Mouse (Mus musculus): Measurements from ENCODE around the gene Fam98c. TPM values are rescaled to one million over a fixed set of nuclear protein-coding genes. Genes with fewer than 3 reads are reported as not detected.

Gene Fam98c
- polyA plus RNA-seq, 1 experiment from 2014 or later: 6.5 TPM

Other genes with a start within 250 kb of the Fam98c start
- 126 and 147 TPM in 2 replicates for gene Actn4, start 193.9 kb downstream of the Fam98c start, polyA plus RNA-seq (2015; fragmentation: Nextera tagmentation; extraction: Ambion mirVana)
- 209 and 222 TPM in 2 replicates for gene Eif3k, start 174.4 kb downstream of the Fam98c start, polyA plus RNA-seq (2015; fragmentation: Nextera tagmentation; extraction: Ambion mirVana)
- gene Map4k1, start 174.2 kb downstream of the Fam98c start, polyA plus RNA-seq (2015; fragmentation: Nextera tagmentation; extraction: Ambion mirVana): 21.6 and 26.3 TPM in 2 replicates
- 0.36 and 0.37 TPM in 2 replicates for gene Ryr1, start 31.1 kb downstream of the Fam98c start, polyA plus RNA-seq (2015; fragmentation: Nextera tagmentation; extraction: Ambion mirVana)
- gene Rasgrp4, start 21.4 kb downstream of the Fam98c start, polyA plus RNA-seq (2015; fragmentation: Nextera tagmentation; extraction: Ambion mirVana): 0.79 and 0.96 TPM in 2 replicates
- gene Ggn, start 14.0 kb upstream of the Fam98c start, polyA plus RNA-seq (2015; fragmentation: Nextera tagmentation; extraction: Ambion mirVana): 0.05 TPM in 1 of 2 replicates, not detected in the other
- gene Spred3, start 14.2 kb upstream of the Fam98c start, polyA plus RNA-seq (2015; fragmentation: Nextera tagmentation; extraction: Ambion mirVana): 0.13 and 0.21 TPM in 2 replicates
- gene Psmd8, start 24.5 kb upstream of the Fam98c start, polyA plus RNA-seq (2015; fragmentation: Nextera tagmentation; extraction: Ambion mirVana): 110 and 112 TPM in 2 replicates
- 0.21 and 0.28 TPM in 2 replicates for gene Catsperg1, start 57.8 kb upstream of the Fam98c start, polyA plus RNA-seq (2015; fragmentation: Nextera tagmentation; extraction: Ambion mirVana)
- 1.2 and 1.8 TPM in 2 replicates for gene Kcnk6, start 76.3 kb upstream of the Fam98c start, polyA plus RNA-seq (2015; fragmentation: Nextera tagmentation; extraction: Ambion mirVana)
- 43.6 and 44.1 TPM in 2 replicates for gene Yif1b, start 82.1 kb upstream of the Fam98c start, polyA plus RNA-seq (2015; fragmentation: Nextera tagmentation; extraction: Ambion mirVana)
- 4.2 and 6.3 TPM in 2 replicates for gene 2200002D01Rik, start 92.2 kb upstream of the Fam98c start, polyA plus RNA-seq (2015; fragmentation: Nextera tagmentation; extraction: Ambion mirVana)
- gene Spint2, start 125.7 kb upstream of the Fam98c start, polyA plus RNA-seq (2015; fragmentation: Nextera tagmentation; extraction: Ambion mirVana): 34.0 and 41.2 TPM in 2 replicates
- 2.2 and 2.7 TPM in 2 replicates for gene Ppp1r14a, start 133.1 kb upstream of the Fam98c start, polyA plus RNA-seq (2015; fragmentation: Nextera tagmentation; extraction: Ambion mirVana)
- 1.7 and 2.3 TPM in 2 replicates for gene Dpf1, start 147.7 kb upstream of the Fam98c start, polyA plus RNA-seq (2015; fragmentation: Nextera tagmentation; extraction: Ambion mirVana)

All from liver, embryonic 15.5 days (tissue).